Mouse (Mus musculus) thymus, adult 2 months (tissue): ENCODE data around the gene Edem2. TPM values are rescaled to one million over a fixed set of nuclear protein-coding genes. Genes with fewer than 3 reads are reported as not detected.

Source experiments
- DNase-seq: peaks from one replicate; pipeline ENCODE4 v3.0.0; 2021
- H3K27ac ChIP-seq: fragments of 200-500 bp; 2 replicates; pipeline ENCODE4 v1.5.1; 2012; ENCODE audit warnings: low read length, control low read depth; ENCODE audit not compliant: control insufficient read depth, insufficient read depth
- H3K27me3 ChIP-seq: fragments of 200-500 bp; 2 replicates; pipeline ENCODE4 v1.6.1; 2012; ENCODE audit warnings: mild to moderate bottlenecking, low read length, moderate library complexity, mixed read lengths; ENCODE audit not compliant: control insufficient read depth, insufficient read depth
- H3K36me3 ChIP-seq: fragments of 200-500 bp; 2 replicates; pipeline ENCODE4 v1.6.1; 2012; ENCODE audit warnings: mild to moderate bottlenecking, low read length, moderate library complexity; ENCODE audit not compliant: control insufficient read depth, insufficient read depth
- H3K4me1 ChIP-seq: fragments of 200-500 bp; replicated peaks from 2 replicates; pipeline ENCODE4 v1.6.1; 2012; ENCODE audit warnings: low read length; ENCODE audit not compliant: control insufficient read depth, insufficient read depth
- H3K4me3 ChIP-seq: fragments of 200-500 bp; 2 replicates; pipeline ENCODE4 v1.5.1; 2012; ENCODE audit warnings: mild to moderate bottlenecking, low read length, control low read depth, moderate library complexity; ENCODE audit not compliant: control insufficient read depth, insufficient read depth
- CTCF ChIP-seq: fragments of 200-500 bp; IDR thresholded peaks from 2 replicates; pipeline ENCODE4 v1.5.1; 2012; ENCODE audit warnings: mild to moderate bottlenecking, control low read depth, low read length, moderate library complexity, borderline replicate concordance; ENCODE audit not compliant: control insufficient read depth, poor library complexity, insufficient read depth; ENCODE audit errors: extremely low read depth
- POLR2A ChIP-seq: fragments of 200-500 bp; IDR thresholded peaks from 2 replicates; pipeline ENCODE4 v1.6.1; 2012; ENCODE audit warnings: mild to moderate bottlenecking, low read length, control low read depth, moderate library complexity; ENCODE audit not compliant: control insufficient read depth, poor library complexity, insufficient read depth; ENCODE audit errors: extremely low read depth
- WGBS: fragments of 180-500 bp; shearing (Covaris S2); methylation state at CpG from one replicate; pipeline ENCODE4 v1.1.7; 2018; 5-methylcytosine and 5-hydroxymethylcytosine counted together
- polyA plus RNA-seq: library from polyadenylated mRNA; depleted of rRNA; stranded (reverse); fragments of >200 nt; gene quantifications from 2 replicates; pipeline ENCODE4 v1.2.3, GENCODE M21; 2012

The Edem2 gene
- polyA plus RNA-seq, 1 experiment: 55.8 TPM

DNA sequence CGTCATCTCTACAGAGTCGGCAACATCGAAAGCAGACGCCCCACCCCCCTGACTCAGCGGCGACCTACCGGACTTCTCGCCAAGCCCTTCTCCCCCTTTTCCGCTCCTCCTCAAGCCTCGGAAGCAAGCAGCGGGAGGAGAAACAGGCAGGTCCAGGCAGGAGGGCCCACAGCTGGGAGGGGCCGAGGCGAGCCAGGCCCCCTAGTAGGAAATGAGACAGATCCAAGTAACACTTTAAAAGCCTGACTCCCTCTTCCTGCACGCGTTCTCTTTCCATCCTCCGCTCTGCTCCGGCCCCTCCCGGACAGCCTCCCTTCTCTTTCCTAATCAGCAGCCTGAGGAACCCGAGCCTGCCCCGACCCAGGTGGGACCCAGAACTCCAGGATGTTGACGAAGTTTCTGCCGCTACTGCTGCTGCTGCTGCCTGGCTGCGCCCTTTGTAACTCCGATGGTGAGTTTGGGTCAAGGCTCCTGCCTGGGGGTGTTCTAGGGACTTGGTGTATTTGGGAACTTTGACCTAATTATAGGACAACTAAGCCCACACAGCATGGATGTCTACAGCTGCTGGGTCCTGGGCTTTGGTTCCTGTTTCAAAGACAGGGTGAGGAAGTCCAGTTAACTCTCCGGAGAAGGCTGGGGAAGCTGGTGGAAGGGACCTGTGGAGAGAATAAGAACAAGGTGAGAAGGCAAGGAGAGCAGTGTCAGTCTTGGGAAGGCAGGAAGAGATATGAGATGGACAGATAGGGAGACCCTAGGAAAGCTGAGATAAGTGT, 21.9 kb upstream of the Edem2 start, which contains the start of gene Procr:
Gene Procr, plus strand, starts transcription at position 104 of the 773 bp plus-strand sequence.
- H3K36me3 ChIP-seq: no peaks in the 10 kb centered on the region
- peaks cover 7% of the 10 kb centered on the region; the same call in 1 of the 2 replicates for H3K4me1 ChIP-seq
- TF ChIP-seq POLR2A: no peak
- no peak for TF ChIP-seq CTCF
- WGBS: 6% methylated on average over 25 of the region's 25 CpGs
- no peak within 1 kb of the TSS for H3K27ac ChIP-seq
- H3K4me3 ChIP-seq: peak within 1 kb of the TSS; percentile 6; the same call in 1 of the 2 replicates
- no peak for DNase-seq
- no peaks in the 10 kb centered on the region for H3K27me3 ChIP-seq

DNA sequence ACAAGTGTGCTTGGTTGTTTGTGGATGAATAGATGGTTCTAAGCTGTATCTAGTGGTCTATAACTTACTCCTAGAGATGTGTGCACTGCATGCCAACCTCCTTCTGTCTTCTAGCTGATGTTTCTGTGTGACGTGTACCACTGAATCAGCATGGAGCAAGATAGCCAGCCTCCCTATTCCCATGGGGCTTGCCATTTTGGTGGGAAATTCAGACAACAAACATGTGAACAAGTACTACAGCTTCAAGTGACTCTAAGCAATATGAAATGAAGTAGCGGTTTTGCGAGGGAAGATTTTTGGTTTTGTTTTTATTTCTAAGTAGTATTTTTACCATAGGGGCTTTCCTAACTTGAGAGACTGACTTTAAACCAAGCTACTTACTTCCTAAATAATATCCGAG, 20.1 kb upstream of the Edem2 start:
- H3K27me3 ChIP-seq: no peaks in the 10 kb centered on the region
- H3K4me1 ChIP-seq: peaks cover 7% of the 10 kb centered on the region; the same call in 1 of the 2 replicates
- no peak overlapping the region for H3K4me3 ChIP-seq
- TF ChIP-seq POLR2A (no peak), CTCF (no peak)
- DNase-seq: no peak
- H3K27ac ChIP-seq: no peak overlapping the region
- WGBS: 94% methylated on average over 4 of the region's 4 CpGs
- no peaks in the 10 kb centered on the region for H3K36me3 ChIP-seq

- Histone ChIP-seq H3K27ac (no peak overlapping the region), H3K27me3 (no peaks in the 10 kb centered on the region), H3K4me1 (no peaks in the 10 kb centered on the region), H3K36me3 (no peaks in the 10 kb centered on the region), H3K4me3 (no peak overlapping the region)
- 78% methylated on average over 3 of the region's 3 CpGs for WGBS
- no peak for DNase-seq
- no peak for TF ChIP-seq CTCF
- no peak for TF ChIP-seq POLR2A
These were observed 16.2 kb upstream of the Edem2 start for GRCm38 (mm10) chr2:155745487-155745886.

GRCm38 (mm10) chr2:155743351-155743750, 14.1 kb upstream of the Edem2 start:
- WGBS: 29% methylated on average over 9 of the region's 9 CpGs
- H3K27me3 ChIP-seq: no peaks in the 10 kb centered on the region

GRCm38 (mm10) chr2:155742931-155743337, 13.7 kb upstream of the Edem2 start:
- no peaks in the 10 kb centered on the region for H3K4me1 ChIP-seq
- DNase-seq: no peak
- 18% methylated on average over 12 of the region's 12 CpGs for WGBS
- H3K27ac ChIP-seq: no peak overlapping the region
- no peak for TF ChIP-seq POLR2A
- no peak for TF ChIP-seq CTCF
- no peaks in the 10 kb centered on the region for H3K27me3 ChIP-seq
- H3K4me3 ChIP-seq: no peak overlapping the region
- no peaks in the 10 kb centered on the region for H3K36me3 ChIP-seq

More at GRCm38 (mm10) chr2:155743351-155743750, 14.1 kb upstream of the Edem2 start:
- Histone ChIP-seq H3K36me3 (no peaks in the 10 kb centered on the region), H3K27ac (no peak overlapping the region), H3K4me1 (no peaks in the 10 kb centered on the region), H3K4me3 (no peak overlapping the region)
- no peak for TF ChIP-seq CTCF
- TF ChIP-seq POLR2A: no peak
- DNase-seq: no peak

DNA sequence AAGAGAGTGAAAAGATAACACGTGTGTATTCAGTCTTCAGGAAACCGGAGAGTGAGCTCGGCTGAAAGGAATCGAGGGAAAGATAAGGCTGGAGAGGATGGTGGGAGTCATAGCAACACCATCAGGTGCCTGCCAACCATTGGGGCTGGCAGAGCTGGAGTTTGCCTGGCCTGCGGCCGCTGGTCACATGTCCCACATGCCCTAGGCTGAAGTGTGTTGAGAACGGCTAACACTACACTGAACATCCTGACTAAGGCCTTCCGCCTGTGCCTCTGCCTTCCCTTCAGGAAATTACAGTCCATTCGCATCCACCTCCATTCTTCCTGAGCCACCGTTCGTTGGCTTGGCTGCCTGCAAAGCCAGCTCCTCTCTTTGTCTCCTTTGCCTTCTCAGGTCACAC, 12.9 kb upstream of the Edem2 start:
- TF ChIP-seq CTCF (no peak), POLR2A (no peak)
- no peak overlapping the region for H3K4me3 ChIP-seq
- no peak overlapping the region for H3K27ac ChIP-seq
- H3K27me3 ChIP-seq: no peaks in the 10 kb centered on the region
- H3K36me3 ChIP-seq: no peaks in the 10 kb centered on the region
- WGBS: 86% methylated on average over 11 of the region's 11 CpGs
- H3K4me1 ChIP-seq: no peaks in the 10 kb centered on the region
- no peak for DNase-seq
